Mouse (Mus musculus): Measurements from ENCODE around the gene Rhpn2. TPM values are rescaled to one million over a fixed set of nuclear protein-coding genes. Genes with fewer than 3 reads are reported as not detected.

Rhpn2 gene
- polyA plus RNA-seq, 1 experiment from 2014 or later = 8.4 TPM

DNA sequence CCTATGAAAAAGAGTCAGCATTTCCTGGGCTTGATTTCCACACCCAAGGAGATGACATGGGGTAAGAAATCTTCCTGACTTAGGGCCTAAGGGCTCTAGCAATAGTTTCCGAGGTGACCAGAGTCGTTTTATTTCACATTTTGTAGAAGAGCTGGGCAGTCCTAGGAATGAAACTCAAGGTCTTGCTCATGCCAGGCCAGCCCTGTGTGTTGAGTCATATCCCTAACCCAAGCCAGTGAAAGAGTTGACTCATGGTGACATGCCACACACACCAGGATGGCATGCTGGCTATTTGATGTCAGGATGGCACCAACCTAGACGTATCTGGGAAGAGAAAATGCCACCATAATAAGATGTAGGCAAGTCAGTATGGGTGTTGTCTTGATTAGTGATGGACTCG lies 15.1 kb downstream of the Rhpn2 start:
- H3K9me3 ChIP-seq (replicated peaks) = no peaks in the 10 kb centered on the region; the same call in 1 of the 2 replicates
- 0 out of 2 replicates have a peak, but pooled peaks cover 3% of the 10 kb centered on the region for H3K36me3 ChIP-seq
- H3K4me1 ChIP-seq (replicated peaks) = 0 out of 2 replicates have a peak, but pooled peaks cover 6% of the 10 kb centered on the region
- H3K4me3 ChIP-seq = no peak overlapping the region
- no peaks in the 10 kb centered on the region for H3K27me3 ChIP-seq (replicated peaks)
- WGBS = 90% methylated on average over 4 of the region's 4 CpGs
- no peak overlapping the region for H3K4me2 ChIP-seq
- ATAC-seq (ENCODE audit: insufficient number of reproducible peaks, low FRiP score) = no peak
- no peak overlapping the region for H3K9ac ChIP-seq
- no peak overlapping the region for H3K27ac ChIP-seq (ENCODE audit: poor library complexity, severe bottlenecking)

DNA sequence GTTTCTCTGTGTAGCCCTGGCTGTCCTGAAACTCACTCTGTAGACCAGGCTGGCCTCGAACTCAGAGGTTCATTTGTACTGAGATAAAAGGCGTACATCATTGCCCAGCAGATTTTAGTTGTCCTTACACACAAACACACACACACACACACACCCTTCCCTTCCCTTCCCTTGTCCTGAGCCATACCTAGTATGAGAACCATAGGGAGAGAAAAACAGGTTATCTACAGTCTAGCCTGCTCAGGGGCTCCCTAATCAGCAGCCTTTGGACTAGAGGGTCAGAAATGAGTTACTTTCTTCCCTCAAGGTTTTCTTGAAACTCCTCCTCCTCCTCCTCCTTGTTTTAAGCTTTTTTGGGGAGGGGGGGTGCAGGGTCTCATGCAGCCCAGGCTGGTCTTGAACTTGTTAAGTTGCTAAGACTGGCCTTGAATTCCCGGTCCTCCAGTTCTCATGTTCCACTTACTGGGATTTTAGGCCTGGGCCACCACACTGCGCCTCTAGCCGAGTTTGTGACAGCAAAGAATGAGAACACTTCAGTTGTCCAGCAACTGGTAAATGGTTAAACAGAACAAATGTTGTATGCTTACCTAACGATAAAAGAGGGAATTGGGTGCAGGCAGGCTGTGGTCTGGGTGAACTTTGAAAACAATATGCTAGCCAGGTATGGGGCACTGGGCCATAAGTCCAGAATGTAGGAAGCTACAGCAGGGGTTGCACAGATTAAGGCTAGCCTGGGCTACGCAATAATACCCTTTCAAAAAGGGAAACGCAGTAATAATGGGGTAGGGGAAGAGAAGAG lies 16.1 kb downstream of the Rhpn2 start:
- no peak overlapping the region for H3K9ac ChIP-seq
- no peaks in the 10 kb centered on the region; the same call in 1 of the 2 replicates for H3K9me3 ChIP-seq (replicated peaks)
- H3K4me1 ChIP-seq (replicated peaks) = 0 out of 2 replicates have a peak, but pooled peaks cover 6% of the 10 kb centered on the region
- H3K27ac ChIP-seq (ENCODE audit: poor library complexity, severe bottlenecking) = no peak overlapping the region
- ATAC-seq (ENCODE audit: insufficient number of reproducible peaks, low FRiP score) = no peak
- H3K27me3 ChIP-seq (replicated peaks) = no peaks in the 10 kb centered on the region
- H3K4me2 ChIP-seq = no peak overlapping the region
- H3K4me3 ChIP-seq = no peak overlapping the region
- H3K36me3 ChIP-seq = 0 out of 2 replicates have a peak, but pooled peaks cover 3% of the 10 kb centered on the region
- WGBS = 87% methylated on average over 8 of the region's 8 CpGs

DNA sequence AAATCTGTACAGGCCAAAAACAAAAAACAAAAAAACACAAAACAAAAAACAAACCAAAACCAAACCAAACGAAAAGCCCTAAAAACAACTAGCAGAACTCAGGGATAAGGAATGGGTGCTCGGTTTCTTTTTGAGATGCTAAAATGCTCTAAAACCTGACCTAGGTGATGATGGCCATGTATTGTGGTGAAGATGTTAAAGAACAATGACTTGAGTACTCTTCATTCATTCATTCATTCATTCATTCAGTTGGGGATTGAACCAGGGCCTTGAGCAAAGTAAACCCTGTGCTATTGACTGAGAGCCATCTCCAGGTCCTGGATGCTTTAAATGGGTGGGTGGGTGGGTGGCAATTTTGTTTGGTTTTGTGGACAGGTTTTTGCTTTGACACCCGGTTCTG lies 17.2 kb downstream of the Rhpn2 start:
- 0 out of 2 replicates have a peak, but pooled peaks cover 3% of the 10 kb centered on the region for H3K36me3 ChIP-seq
- WGBS = 93% methylated on average over 3 of the region's 3 CpGs
- ATAC-seq (ENCODE audit: insufficient number of reproducible peaks, low FRiP score) = no peak
- no peak overlapping the region for H3K9ac ChIP-seq
- H3K4me3 ChIP-seq = no peak overlapping the region
- no peaks in the 10 kb centered on the region for H3K27me3 ChIP-seq (replicated peaks)
- H3K4me2 ChIP-seq = no peak overlapping the region
- no peaks in the 10 kb centered on the region; the same call in 1 of the 2 replicates for H3K9me3 ChIP-seq (replicated peaks)
- H3K27ac ChIP-seq (ENCODE audit: poor library complexity, severe bottlenecking) = no peak overlapping the region
- H3K4me1 ChIP-seq (replicated peaks) = 0 out of 2 replicates have a peak, but pooled peaks cover 10% of the 10 kb centered on the region

DNA sequence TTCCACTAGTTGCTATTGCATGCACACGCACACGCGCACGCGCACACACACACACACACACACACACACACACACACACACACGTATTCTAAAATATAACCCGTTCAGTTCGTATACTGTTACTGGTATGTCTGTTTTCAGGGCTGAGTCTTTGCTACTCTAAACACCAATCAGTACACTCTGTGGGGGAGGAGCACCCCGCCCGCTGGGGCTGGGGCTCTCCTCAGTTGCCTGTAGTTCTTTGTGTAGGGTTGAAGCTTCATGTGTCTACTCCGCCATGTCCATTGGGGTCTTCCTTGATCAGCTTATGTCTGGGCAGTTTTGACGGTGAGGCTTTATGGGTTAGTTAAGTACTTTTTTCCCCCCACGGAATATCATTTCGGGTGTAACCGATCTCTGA lies 19.3 kb downstream of the Rhpn2 start:
- no peak for ATAC-seq (ENCODE audit: insufficient number of reproducible peaks, low FRiP score)

DNA sequence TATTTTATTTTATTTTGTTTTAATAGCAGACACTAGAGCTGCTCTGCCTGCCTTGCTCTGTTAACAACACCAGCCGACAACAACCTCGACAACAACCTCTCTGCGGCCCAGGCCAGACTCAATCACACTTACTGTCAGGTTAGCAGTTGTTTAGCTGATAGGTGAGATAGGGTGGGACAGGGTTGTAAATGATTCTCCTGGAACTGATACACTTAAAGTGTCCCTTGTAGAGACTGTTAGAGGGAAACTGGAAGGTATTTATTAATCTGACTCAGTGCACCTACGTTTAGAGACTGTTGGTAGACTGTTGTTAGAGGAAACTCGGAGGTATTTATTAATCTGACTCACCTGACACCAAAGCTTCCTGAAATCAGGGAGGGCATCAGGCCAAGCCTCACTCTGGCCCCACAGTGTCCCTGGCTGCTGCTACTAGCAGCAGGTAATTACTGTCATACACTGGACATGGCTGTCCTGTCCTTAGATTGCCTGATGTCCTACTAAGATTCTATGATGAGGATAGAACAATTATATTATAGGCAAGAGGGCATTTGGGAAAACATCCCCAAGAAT lies 21.4 kb downstream of the Rhpn2 start:
- 61% methylated on average over 5 of the region's 5 CpGs for WGBS
- no peaks in the 10 kb centered on the region for H3K27me3 ChIP-seq (replicated peaks)
- ATAC-seq (ENCODE audit: insufficient number of reproducible peaks, low FRiP score) = no peak

More for the DNA sequence above, 19.3 kb downstream of the Rhpn2 start:
- Histone ChIP-seq H3K27me3 (replicated peaks) (no peaks in the 10 kb centered on the region), H3K4me3 (no peak overlapping the region), H3K9ac (no peak overlapping the region), H3K27ac (ENCODE audit: poor library complexity, severe bottlenecking) (no peak overlapping the region), H3K36me3 (0 out of 2 replicates have a peak, but pooled peaks cover 3% of the 10 kb centered on the region), H3K4me1 (replicated peaks) (0 out of 2 replicates have a peak, but pooled peaks cover 5% of the 10 kb centered on the region), H3K9me3 (replicated peaks) (no peaks in the 10 kb centered on the region; the same call in 1 of the 2 replicates), H3K4me2 (no peak overlapping the region)
- WGBS = 92% methylated on average over 15 of the region's 15 CpGs

DNA sequence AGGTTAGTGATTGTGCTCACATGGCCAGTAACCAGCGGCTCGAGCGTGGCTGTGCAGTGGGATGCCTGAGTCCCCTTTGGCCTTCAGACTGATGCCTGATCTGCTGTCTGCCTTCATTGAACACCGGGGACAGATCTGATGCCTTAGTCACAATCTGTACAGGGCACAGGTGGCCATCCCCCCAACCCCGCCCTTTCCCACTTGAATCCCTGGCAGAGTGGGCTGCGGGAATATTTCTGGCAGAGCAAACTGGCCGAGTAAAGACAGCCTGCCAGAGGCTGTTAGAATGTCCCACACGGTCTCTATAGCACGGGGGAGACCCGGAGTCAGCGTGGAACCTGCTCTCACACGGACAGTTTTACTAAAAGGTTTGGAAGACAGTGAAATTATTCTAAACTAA lies 23.7 kb downstream of the Rhpn2 start:
- 82% methylated on average over 12 of the region's 12 CpGs for WGBS
- Histone ChIP-seq H3K27ac (ENCODE audit: poor library complexity, severe bottlenecking) (no peak overlapping the region), H3K4me3 (no peak overlapping the region)

More for the DNA sequence above, 21.4 kb downstream of the Rhpn2 start:
- H3K4me3 ChIP-seq = no peak overlapping the region
- H3K4me2 ChIP-seq = no peak overlapping the region
- H3K4me1 ChIP-seq (replicated peaks) = 0 out of 2 replicates have a peak, but pooled peaks cover 5% of the 10 kb centered on the region
- H3K27ac ChIP-seq (ENCODE audit: poor library complexity, severe bottlenecking) = no peak overlapping the region
- H3K9me3 ChIP-seq (replicated peaks) = no peaks in the 10 kb centered on the region; the same call in 1 of the 2 replicates
- 0 out of 2 replicates have a peak, but pooled peaks cover 3% of the 10 kb centered on the region for H3K36me3 ChIP-seq
- no peak overlapping the region for H3K9ac ChIP-seq

DNA sequence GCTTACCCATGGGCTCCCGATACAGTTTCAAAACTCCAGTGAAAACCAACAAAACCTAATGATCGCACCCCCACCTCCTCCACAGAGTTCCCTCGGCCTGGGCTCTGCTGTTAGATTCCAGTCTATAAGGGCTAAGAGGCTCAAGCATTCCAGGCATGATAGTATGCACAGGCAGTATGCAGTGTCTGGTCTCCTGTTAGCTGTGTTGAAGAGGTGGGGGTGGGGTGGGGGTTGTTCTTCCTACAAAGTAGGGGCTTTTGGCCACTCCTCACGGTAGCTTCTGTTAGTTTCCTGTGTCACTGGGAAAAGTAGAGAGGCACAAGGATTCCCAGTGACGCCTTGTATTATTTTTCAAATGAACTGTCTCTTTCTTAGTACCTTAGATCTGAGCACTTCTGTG lies 28.3 kb downstream of the Rhpn2 start:
- Histone ChIP-seq H3K9me3 (replicated peaks) (no peaks in the 10 kb centered on the region), H3K4me1 (replicated peaks) (peaks cover 26% of the 10 kb centered on the region), H3K27me3 (replicated peaks) (no peaks in the 10 kb centered on the region), H3K9ac (no peak overlapping the region), H3K4me2 (peak overlapping the region; percentile 23), H3K27ac (ENCODE audit: poor library complexity, severe bottlenecking) (peak overlapping the region; percentile 39; the same call in 1 of the 2 replicates), H3K36me3 (peaks cover 5% of the 10 kb centered on the region; the same call in 1 of the 2 replicates), H3K4me3 (no peak overlapping the region)
- no peak for ATAC-seq (ENCODE audit: insufficient number of reproducible peaks, low FRiP score)
- WGBS = 33% methylated on average over 5 of the region's 5 CpGs

More for the DNA sequence above, 23.7 kb downstream of the Rhpn2 start:
- no peak overlapping the region for H3K4me2 ChIP-seq
- H3K36me3 ChIP-seq = 0 out of 2 replicates have a peak, but pooled peaks cover 3% of the 10 kb centered on the region
- no peak overlapping the region for H3K9ac ChIP-seq
- H3K9me3 ChIP-seq (replicated peaks) = no peaks in the 10 kb centered on the region; the same call in 1 of the 2 replicates
- H3K27me3 ChIP-seq (replicated peaks) = no peaks in the 10 kb centered on the region
- peaks cover 15% of the 10 kb centered on the region for H3K4me1 ChIP-seq (replicated peaks)
- no peak for ATAC-seq (ENCODE audit: insufficient number of reproducible peaks, low FRiP score)

DNA sequence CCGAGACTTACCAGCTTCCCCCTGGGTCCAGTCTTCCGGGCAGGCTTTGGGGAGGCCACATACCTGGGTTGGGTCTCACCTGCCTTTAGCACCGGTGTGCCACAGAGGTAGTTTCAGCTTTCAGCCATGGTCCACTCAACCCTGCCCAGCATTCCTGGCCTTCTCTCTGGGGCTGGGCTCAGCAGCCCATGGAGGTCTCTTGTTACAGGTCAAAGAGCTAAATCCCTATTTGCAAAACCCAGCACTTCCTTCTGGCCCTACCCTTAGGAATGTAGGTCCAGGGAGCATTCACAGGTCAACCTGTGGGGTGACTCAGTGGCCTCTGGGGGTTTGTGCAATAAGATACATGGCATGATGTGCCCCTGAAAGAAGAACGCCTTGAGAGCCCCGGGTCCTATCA lies 28.9 kb downstream of the Rhpn2 start:
- Histone ChIP-seq H3K9ac (no peak overlapping the region), H3K27me3 (replicated peaks) (no peaks in the 10 kb centered on the region), H3K4me3 (no peak overlapping the region), H3K4me1 (replicated peaks) (peaks cover 26% of the 10 kb centered on the region), H3K9me3 (replicated peaks) (peaks cover 3% of the 10 kb centered on the region; the same call in 1 of the 2 replicates), H3K4me2 (no peak overlapping the region), H3K36me3 (peaks cover 8% of the 10 kb centered on the region), H3K27ac (ENCODE audit: poor library complexity, severe bottlenecking) (no peak overlapping the region; the same call in 1 of the 2 replicates)
- no peak for ATAC-seq (ENCODE audit: insufficient number of reproducible peaks, low FRiP score)
- WGBS = 69% methylated on average over 5 of the region's 5 CpGs

DNA sequence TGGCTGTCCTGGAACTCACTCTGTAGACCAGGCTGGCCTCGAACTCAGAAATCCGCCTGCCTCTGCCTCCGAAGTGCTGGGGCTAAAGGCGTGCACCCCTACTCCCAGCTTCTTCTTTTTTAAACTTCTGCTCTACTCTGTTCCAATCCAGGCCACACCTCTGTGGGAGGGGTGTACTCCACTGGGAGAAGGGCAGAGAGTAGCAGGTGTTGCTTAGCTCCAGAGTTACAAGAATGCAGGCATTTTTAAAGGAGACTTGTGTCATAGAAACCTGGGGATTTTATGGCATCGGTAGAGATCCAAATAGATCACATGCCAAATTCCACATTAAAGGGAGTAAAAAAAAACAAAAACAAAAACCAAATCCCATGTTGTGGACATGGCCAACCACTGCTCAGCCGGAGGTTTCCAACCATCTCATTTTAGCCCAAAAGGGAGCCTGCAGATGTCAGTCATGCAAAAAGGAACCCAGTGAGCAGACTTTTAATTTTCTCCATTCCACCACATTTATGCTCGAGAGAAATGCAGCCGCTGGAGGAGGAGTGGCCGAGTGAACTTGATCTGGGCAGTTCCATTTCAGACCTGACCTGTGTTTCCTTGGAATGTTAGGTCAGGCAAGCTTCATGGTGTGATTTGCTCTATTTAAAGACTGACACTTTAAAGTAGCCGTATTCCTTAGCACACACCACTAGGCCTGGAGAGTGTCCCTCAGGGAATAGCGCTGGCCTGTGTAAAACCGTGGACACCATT lies 31.4 kb downstream of the Rhpn2 start:
- 64% methylated on average over 12 of the region's 12 CpGs for WGBS
- no peak overlapping the region for H3K9ac ChIP-seq
- ATAC-seq (ENCODE audit: insufficient number of reproducible peaks, low FRiP score) = no peak
- H3K27me3 ChIP-seq (replicated peaks) = no peaks in the 10 kb centered on the region
- no peak overlapping the region for H3K27ac ChIP-seq (ENCODE audit: poor library complexity, severe bottlenecking)
- H3K9me3 ChIP-seq (replicated peaks) = peaks cover 7% of the 10 kb centered on the region; the same call in 1 of the 2 replicates
- peaks cover 8% of the 10 kb centered on the region for H3K36me3 ChIP-seq
- H3K4me1 ChIP-seq (replicated peaks) = peaks cover 26% of the 10 kb centered on the region
- H3K4me2 ChIP-seq = no peak overlapping the region
- H3K4me3 ChIP-seq = no peak overlapping the region

DNA sequence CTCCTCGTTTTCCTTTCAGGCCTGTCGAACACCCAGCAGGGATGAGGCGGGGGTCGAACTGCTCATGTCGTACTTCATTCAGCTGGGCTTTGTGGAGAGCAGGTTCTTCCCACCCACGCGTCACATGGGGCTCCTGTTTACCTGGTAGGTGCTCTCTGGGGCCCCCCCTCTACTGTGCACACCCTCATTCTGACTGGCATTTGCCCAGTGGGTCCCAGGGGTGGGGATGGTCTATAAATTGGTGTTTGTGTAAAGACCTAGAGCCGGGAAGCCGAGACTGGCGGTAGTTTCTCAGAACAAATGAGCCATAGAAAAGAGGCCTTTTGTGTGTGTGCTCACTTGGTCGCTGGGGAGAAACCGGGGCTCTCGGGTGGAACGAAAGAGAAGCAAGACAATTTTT lies 37.1 kb downstream of the Rhpn2 start:
- Histone ChIP-seq H3K4me1 (replicated peaks) (peaks cover 12% of the 10 kb centered on the region), H3K27me3 (replicated peaks) (no peaks in the 10 kb centered on the region), H3K9me3 (replicated peaks) (peaks cover 7% of the 10 kb centered on the region; the same call in 1 of the 2 replicates), H3K4me3 (no peak overlapping the region), H3K9ac (no peak overlapping the region), H3K36me3 (peaks cover 8% of the 10 kb centered on the region), H3K27ac (ENCODE audit: poor library complexity, severe bottlenecking) (no peak overlapping the region), H3K4me2 (no peak overlapping the region)
- 80% methylated on average over 14 of the region's 14 CpGs for WGBS
- no peak for ATAC-seq (ENCODE audit: insufficient number of reproducible peaks, low FRiP score)

Measured in heart, embryonic 12.5 days (tissue).